Mouse (Mus musculus): ENCODE data around the gene Insm2. TPM values are rescaled to one million over a fixed set of nuclear protein-coding genes. Genes with fewer than 3 reads are reported as not detected.
"Not testable (repeated sequence)": the region's sequence is repeated elsewhere in the genome, so short reads cannot be mapped to it uniquely, and the experiment has no call there.

Insm2 gene
- polyA plus RNA-seq, 1 experiment from 2014 or later = 0.13 TPM

DNA sequence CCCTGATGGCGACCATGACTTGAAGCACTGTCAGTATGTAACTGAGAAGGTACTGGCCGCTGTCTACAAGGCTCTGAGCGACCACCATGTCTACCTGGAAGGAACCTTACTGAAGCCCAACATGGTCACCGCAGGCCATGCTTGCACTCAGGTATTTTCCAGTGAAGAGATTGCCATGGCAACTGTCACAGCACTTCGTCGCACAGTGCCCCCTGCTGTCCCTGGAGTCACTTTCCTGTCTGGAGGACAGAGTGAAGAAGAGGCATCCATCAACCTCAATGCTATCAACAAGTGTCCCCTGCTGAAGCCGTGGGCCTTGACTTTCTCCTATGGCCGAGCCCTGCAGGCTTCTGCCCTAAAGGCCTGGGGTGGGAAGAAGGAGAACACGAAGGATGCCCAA, 33.4 kb upstream of the Insm2 start:
- no peak overlapping the region for H3K4me3 ChIP-seq (ENCODE audit: low read length)
- H3K27me3 ChIP-seq (ENCODE audit: control insufficient read depth, insufficient read depth, low read depth, low read length) = no peaks in the 10 kb centered on the region
- H3K9me3 ChIP-seq (ENCODE audit: control insufficient read depth, low read length) = no peaks in the 10 kb centered on the region
- H3K9ac ChIP-seq (ENCODE audit: low read length) = no peak overlapping the region
- H3K36me3 ChIP-seq (ENCODE audit: control insufficient read depth, insufficient read depth, low read length) = no peaks in the 10 kb centered on the region
- ATAC-seq (ENCODE audit: low read depth) = no peak
- H3K4me2 ChIP-seq (ENCODE audit: low read depth, low read length) = no peak overlapping the region
- no peak overlapping the region for H3K27ac ChIP-seq (ENCODE audit: low read length)
- WGBS = 73% methylated on average over 9 of the region's 9 CpGs
- H3K4me1 ChIP-seq (replicated peaks; ENCODE audit: control insufficient read depth, insufficient read depth, low read length) = no peaks in the 10 kb centered on the region

DNA sequence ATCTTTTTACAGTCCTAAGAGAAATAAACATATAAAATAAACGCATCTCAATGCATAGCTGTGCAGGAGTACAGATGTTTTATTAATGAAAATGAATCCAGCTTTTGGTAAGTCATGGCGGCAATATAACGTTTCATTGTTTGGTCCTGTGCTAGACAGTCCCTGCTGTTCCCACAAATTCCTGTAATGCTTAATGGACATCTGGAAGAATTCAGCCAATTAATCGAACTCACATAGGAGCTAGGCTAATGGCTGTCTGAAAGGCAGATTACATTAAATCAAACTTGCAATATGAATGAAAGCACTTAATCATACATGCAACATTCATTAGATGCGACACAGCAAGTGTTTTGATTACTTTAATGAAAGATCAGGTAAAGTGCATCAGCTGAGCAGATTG, 32.4 kb upstream of the Insm2 start:
- H3K27me3 ChIP-seq (ENCODE audit: control insufficient read depth, insufficient read depth, low read depth, low read length) = no peaks in the 10 kb centered on the region
- H3K4me3 ChIP-seq (ENCODE audit: low read length) = no peak overlapping the region
- no peak overlapping the region for H3K4me2 ChIP-seq (ENCODE audit: low read depth, low read length)
- no peak overlapping the region for H3K27ac ChIP-seq (ENCODE audit: low read length)
- H3K36me3 ChIP-seq (ENCODE audit: control insufficient read depth, insufficient read depth, low read length) = no peaks in the 10 kb centered on the region
- no peaks in the 10 kb centered on the region for H3K9me3 ChIP-seq (ENCODE audit: control insufficient read depth, low read length)
- H3K9ac ChIP-seq (ENCODE audit: low read length) = no peak overlapping the region
- no peak for ATAC-seq (ENCODE audit: low read depth)
- 67% methylated on average over 5 of the region's 5 CpGs for WGBS
- H3K4me1 ChIP-seq (replicated peaks; ENCODE audit: control insufficient read depth, insufficient read depth, low read length) = no peaks in the 10 kb centered on the region

DNA sequence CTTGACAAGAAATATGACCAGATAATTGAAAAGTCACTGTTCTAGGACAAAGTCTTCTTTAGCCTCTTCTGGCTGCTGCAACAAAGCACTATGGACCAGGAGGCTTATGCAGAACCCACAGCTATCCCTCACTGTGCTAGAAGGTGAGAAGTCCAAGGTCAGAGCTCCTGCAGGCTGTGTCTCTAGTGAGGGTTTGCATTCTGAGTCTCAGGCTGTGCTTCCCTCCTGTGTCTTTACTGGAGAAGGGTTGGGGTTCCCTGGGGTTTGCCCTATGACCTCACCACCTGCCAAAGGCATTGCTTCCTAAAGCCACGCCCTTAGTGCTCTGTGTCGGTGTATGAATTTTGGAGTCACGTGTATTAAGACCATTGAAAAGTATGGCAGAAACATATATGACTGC, 30.8 kb upstream of the Insm2 start:
- 84% methylated on average over 3 of the region's 3 CpGs for WGBS
- no peak overlapping the region for H3K4me2 ChIP-seq (ENCODE audit: low read depth, low read length)
- no peaks in the 10 kb centered on the region for H3K4me1 ChIP-seq (replicated peaks; ENCODE audit: control insufficient read depth, insufficient read depth, low read length)
- H3K4me3 ChIP-seq (ENCODE audit: low read length) = no peak overlapping the region
- no peaks in the 10 kb centered on the region for H3K27me3 ChIP-seq (ENCODE audit: control insufficient read depth, insufficient read depth, low read depth, low read length)
- no peak for ATAC-seq (ENCODE audit: low read depth)
- H3K9ac ChIP-seq (ENCODE audit: low read length) = no peak overlapping the region
- no peak overlapping the region for H3K27ac ChIP-seq (ENCODE audit: low read length)
- no peaks in the 10 kb centered on the region for H3K36me3 ChIP-seq (ENCODE audit: control insufficient read depth, insufficient read depth, low read length)
- H3K9me3 ChIP-seq (ENCODE audit: control insufficient read depth, low read length) = no peaks in the 10 kb centered on the region

DNA sequence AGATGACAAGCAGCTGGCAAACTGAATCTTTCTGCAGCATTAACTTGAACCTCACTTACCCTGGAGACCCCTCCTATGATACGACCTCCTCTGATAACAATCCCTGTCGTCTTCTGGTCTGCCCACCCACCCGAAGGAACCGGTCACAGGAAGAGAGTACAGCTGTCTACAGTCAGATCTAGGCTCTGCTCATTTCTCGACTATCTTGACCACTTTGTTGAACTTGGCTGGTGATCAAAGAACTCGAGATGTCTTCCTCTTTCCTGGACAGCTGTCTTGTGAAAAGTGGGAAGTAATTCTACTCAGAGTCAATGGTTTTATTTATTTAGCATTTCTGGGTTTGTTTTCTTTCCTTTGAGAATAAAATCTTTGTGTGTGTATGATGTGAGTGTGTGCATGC, 29.6 kb upstream of the Insm2 start:
- no peak overlapping the region for H3K4me3 ChIP-seq (ENCODE audit: low read length)
- no peaks in the 10 kb centered on the region for H3K4me1 ChIP-seq (replicated peaks; ENCODE audit: control insufficient read depth, insufficient read depth, low read length)

DNA sequence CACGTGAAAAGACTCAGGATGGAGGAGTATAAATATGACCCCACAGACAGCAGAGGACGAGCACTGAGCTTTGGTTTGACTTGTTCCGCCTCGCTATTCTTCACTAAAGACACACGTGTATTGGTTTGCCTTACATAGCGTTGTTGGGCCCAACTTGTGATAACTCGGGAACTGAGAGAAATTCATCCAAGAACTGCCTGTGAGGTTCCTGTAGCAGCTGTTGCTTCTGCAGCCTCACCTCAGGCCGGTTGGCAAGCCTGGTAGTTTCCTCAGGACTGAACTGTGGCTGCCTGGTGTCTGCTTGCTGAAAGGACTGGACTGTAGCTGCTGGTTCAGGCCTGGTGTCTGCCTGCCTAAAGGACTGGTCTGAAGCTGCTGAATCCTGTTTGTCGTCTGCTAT, 28.6 kb upstream of the Insm2 start:
- no peak for ATAC-seq (ENCODE audit: low read depth)
- no peak overlapping the region for H3K4me2 ChIP-seq (ENCODE audit: low read depth, low read length)
- H3K4me1 ChIP-seq (replicated peaks; ENCODE audit: control insufficient read depth, insufficient read depth, low read length) = no peaks in the 10 kb centered on the region
- H3K9me3 ChIP-seq (ENCODE audit: control insufficient read depth, low read length) = no peaks in the 10 kb centered on the region
- H3K9ac ChIP-seq (ENCODE audit: low read length) = no peak overlapping the region
- no peaks in the 10 kb centered on the region for H3K36me3 ChIP-seq (ENCODE audit: control insufficient read depth, insufficient read depth, low read length)
- H3K27me3 ChIP-seq (ENCODE audit: control insufficient read depth, insufficient read depth, low read depth, low read length) = no peaks in the 10 kb centered on the region
- H3K27ac ChIP-seq (ENCODE audit: low read length) = no peak overlapping the region
- WGBS = 84% methylated on average over 9 of the region's 9 CpGs
- no peak overlapping the region for H3K4me3 ChIP-seq (ENCODE audit: low read length)

More for the DNA sequence above, 29.6 kb upstream of the Insm2 start:
- 16% methylated on average over 6 of the region's 6 CpGs for WGBS
- Histone ChIP-seq H3K9ac (ENCODE audit: low read length) (no peak overlapping the region), H3K9me3 (ENCODE audit: control insufficient read depth, low read length) (no peaks in the 10 kb centered on the region), H3K27me3 (ENCODE audit: control insufficient read depth, insufficient read depth, low read depth, low read length) (no peaks in the 10 kb centered on the region), H3K27ac (ENCODE audit: low read length) (no peak overlapping the region), H3K4me2 (ENCODE audit: low read depth, low read length) (no peak overlapping the region), H3K36me3 (ENCODE audit: control insufficient read depth, insufficient read depth, low read length) (no peaks in the 10 kb centered on the region)
- no peak for ATAC-seq (ENCODE audit: low read depth)

DNA sequence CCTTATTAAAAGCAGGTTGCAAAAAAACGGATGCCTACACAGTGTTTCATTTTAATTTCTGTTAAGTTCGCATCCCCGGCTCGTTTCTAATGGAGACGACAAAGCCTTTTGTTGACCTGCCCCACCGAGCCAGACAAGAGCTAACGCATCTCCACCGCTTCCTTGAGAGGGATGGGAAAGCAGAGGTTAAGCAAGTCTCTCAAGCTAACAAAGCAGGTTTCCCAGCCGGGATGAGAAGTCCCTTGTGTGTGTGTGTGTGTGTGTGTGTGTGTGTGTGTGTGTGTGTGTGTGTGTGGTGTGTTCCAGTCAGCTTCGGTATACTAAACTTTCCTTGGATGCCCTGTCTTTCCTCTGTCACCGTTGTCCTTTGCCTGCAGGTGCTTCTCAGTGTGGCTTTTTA, 28.0 kb upstream of the Insm2 start:
- no peaks in the 10 kb centered on the region for H3K36me3 ChIP-seq (ENCODE audit: control insufficient read depth, insufficient read depth, low read length)
- no peaks in the 10 kb centered on the region for H3K4me1 ChIP-seq (replicated peaks; ENCODE audit: control insufficient read depth, insufficient read depth, low read length)
- 81% methylated on average over 11 of the region's 11 CpGs for WGBS
- H3K4me2 ChIP-seq (ENCODE audit: low read depth, low read length) = no peak overlapping the region
- H3K27me3 ChIP-seq (ENCODE audit: control insufficient read depth, insufficient read depth, low read depth, low read length) = no peaks in the 10 kb centered on the region
- no peaks in the 10 kb centered on the region for H3K9me3 ChIP-seq (ENCODE audit: control insufficient read depth, low read length)
- H3K4me3 ChIP-seq (ENCODE audit: low read length) = no peak overlapping the region
- no peak overlapping the region for H3K27ac ChIP-seq (ENCODE audit: low read length)
- ATAC-seq (ENCODE audit: low read depth) = no peak
- H3K9ac ChIP-seq (ENCODE audit: low read length) = no peak overlapping the region

DNA sequence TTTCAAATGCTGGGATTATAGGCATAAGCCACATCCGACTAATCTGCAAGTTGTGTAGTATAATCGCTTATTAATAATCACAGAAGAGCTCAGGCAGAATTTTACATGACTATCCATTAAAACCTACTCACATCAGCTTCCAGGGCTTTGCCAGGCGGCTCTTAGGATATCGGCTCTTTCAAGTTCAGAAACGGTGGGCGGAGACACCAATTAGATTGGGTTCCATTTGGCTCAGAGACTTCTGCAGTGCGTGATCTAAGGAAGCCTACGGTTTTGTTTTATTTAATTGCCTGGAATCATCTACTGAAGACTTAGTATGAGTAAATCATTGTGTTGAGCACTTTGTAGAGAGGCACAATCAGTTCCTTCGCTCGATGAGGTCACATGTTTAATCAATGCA, 27.6 kb upstream of the Insm2 start:
- Histone ChIP-seq H3K9ac (ENCODE audit: low read length) (no peak overlapping the region), H3K4me3 (ENCODE audit: low read length) (no peak overlapping the region), H3K4me2 (ENCODE audit: low read depth, low read length) (no peak overlapping the region), H3K4me1 (replicated peaks; ENCODE audit: control insufficient read depth, insufficient read depth, low read length) (no peaks in the 10 kb centered on the region), H3K9me3 (ENCODE audit: control insufficient read depth, low read length) (no peaks in the 10 kb centered on the region), H3K27me3 (ENCODE audit: control insufficient read depth, insufficient read depth, low read depth, low read length) (no peaks in the 10 kb centered on the region), H3K36me3 (ENCODE audit: control insufficient read depth, insufficient read depth, low read length) (no peaks in the 10 kb centered on the region), H3K27ac (ENCODE audit: low read length) (no peak overlapping the region)
- WGBS = 69% methylated on average over 10 of the region's 10 CpGs
- no peak for ATAC-seq (ENCODE audit: low read depth)

DNA sequence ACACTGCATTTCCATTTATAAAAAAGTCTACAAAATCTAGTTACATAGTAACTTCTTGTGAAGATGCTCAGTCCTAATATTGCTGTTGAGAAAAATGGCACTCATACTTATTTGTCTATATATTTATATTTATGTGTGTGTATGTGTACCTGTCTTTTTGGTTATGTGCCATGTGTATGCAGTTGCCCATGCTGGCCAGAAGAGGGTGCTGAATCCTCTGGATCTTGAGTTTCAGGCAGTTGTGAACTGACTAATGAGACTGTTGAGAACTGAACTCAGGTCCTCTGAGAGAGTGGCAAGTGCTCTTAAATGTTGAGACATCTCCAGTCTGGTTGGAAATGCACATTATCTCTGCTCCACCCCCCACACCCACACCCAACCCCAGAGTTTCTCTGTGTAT, 26.1 kb upstream of the Insm2 start:
- Histone ChIP-seq H3K9me3 (ENCODE audit: control insufficient read depth, low read length) (no peaks in the 10 kb centered on the region), H3K27me3 (ENCODE audit: control insufficient read depth, insufficient read depth, low read depth, low read length) (no peaks in the 10 kb centered on the region), H3K4me3 (ENCODE audit: low read length) (no peak overlapping the region), H3K27ac (ENCODE audit: low read length) (no peak overlapping the region), H3K4me1 (replicated peaks; ENCODE audit: control insufficient read depth, insufficient read depth, low read length) (no peaks in the 10 kb centered on the region), H3K9ac (ENCODE audit: low read length) (no peak overlapping the region), H3K36me3 (ENCODE audit: control insufficient read depth, insufficient read depth, low read length) (no peaks in the 10 kb centered on the region), H3K4me2 (ENCODE audit: low read depth, low read length) (no peak overlapping the region)
- no peak for ATAC-seq (ENCODE audit: low read depth)

DNA sequence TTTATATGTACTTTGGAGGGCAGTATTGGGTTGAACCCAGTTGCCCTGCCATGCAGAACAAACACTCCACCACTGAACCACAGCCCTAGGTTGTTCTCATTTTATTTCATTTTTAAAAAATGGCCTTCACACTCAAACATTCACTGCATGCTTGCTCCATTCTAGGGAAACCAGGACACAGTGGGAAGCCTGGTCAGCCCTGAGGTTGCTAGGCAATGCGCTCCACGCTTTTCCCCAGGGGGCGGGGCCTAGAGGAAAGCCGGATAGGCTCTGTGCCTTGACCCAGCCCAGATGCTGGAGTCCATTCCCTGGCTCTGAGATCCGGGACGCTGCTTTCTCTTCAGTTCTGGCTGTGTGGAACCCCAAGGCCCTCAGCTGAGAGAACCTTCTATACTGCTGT, 25.4 kb upstream of the Insm2 start:
- Histone ChIP-seq H3K27ac (ENCODE audit: low read length) (no peak overlapping the region), H3K36me3 (ENCODE audit: control insufficient read depth, insufficient read depth, low read length) (no peaks in the 10 kb centered on the region), H3K9ac (ENCODE audit: low read length) (no peak overlapping the region), H3K4me2 (ENCODE audit: low read depth, low read length) (no peak overlapping the region), H3K4me1 (replicated peaks; ENCODE audit: control insufficient read depth, insufficient read depth, low read length) (no peaks in the 10 kb centered on the region), H3K9me3 (ENCODE audit: control insufficient read depth, low read length) (no peaks in the 10 kb centered on the region), H3K27me3 (ENCODE audit: control insufficient read depth, insufficient read depth, low read depth, low read length) (no peaks in the 10 kb centered on the region), H3K4me3 (ENCODE audit: low read length) (no peak overlapping the region)
- WGBS = 7% methylated on average over 6 of the region's 6 CpGs
- peak; percentile 67; the same call in 1 of the 2 replicates for ATAC-seq (ENCODE audit: low read depth)

DNA sequence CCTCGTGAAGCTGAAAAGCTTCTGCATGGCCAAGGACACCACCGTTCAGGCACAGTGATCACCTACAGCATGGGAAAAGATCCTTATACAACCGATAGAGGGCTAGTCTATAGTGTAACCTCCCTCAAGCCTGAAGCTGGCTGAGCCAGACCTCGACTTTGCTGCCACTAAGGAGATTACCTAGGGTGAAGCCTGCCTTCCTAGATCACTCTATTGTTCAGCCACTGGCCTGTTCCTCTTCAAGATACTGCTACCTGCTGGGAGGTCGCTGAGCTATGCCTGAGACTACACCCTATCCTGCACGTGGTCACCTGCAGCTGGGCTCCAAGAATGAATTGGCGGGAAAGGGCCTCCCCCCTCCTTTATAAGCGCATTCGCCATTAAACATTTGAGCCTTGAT, 12.3 kb upstream of the Insm2 start:
- 54% methylated on average over 9 of the region's 9 CpGs for WGBS
- not testable (repeated sequence) for H3K4me3 ChIP-seq (ENCODE audit: low read length); ATAC-seq (ENCODE audit: low read depth); H3K4me1 ChIP-seq (replicated peaks; ENCODE audit: control insufficient read depth, insufficient read depth, low read length); H3K9ac ChIP-seq (ENCODE audit: low read length); H3K27me3 ChIP-seq (ENCODE audit: control insufficient read depth, insufficient read depth, low read depth, low read length); H3K36me3 ChIP-seq (ENCODE audit: control insufficient read depth, insufficient read depth, low read length); H3K27ac ChIP-seq (ENCODE audit: low read length); H3K9me3 ChIP-seq (ENCODE audit: control insufficient read depth, low read length); H3K4me2 ChIP-seq (ENCODE audit: low read depth, low read length)

Data from lung, embryonic 16.5 days (tissue).